Mouse (Mus musculus): ENCODE data around the gene Slc25a54. TPM values are rescaled to one million over a fixed set of nuclear protein-coding genes. Genes with fewer than 3 reads are reported as not detected.

Slc25a54 gene
- polyA plus RNA-seq, 1 experiment from 2014 or later, result not detected

Small RNA genes within 50 kb of the gene (microRNA-seq; reads per million reads assigned to microRNA genes)
- gene Gm44384, result not detected

Other genes with a start within 250 kb of the Slc25a54 start
- gene Stxbp3, start 239.9 kb upstream of the Slc25a54 start, polyA plus RNA-seq (2016; fragmentation: Nextera tagmentation; extraction: Ambion mirVana), result 21.1 and 24.3 TPM in 2 replicates
- 0.07 and 0.10 TPM in 2 replicates for gene Fndc7, start 190.5 kb upstream of the Slc25a54 start, polyA plus RNA-seq (2016; fragmentation: Nextera tagmentation; extraction: Ambion mirVana)
- 58.1 and 59.1 TPM in 2 replicates for gene Prpf38b, start 168.7 kb upstream of the Slc25a54 start, polyA plus RNA-seq (2016; fragmentation: Nextera tagmentation; extraction: Ambion mirVana)
- 0.11 and 0.14 TPM in 2 replicates for gene Henmt1, start 140.6 kb upstream of the Slc25a54 start, polyA plus RNA-seq (2016; fragmentation: Nextera tagmentation; extraction: Ambion mirVana)
- not detected in 2 replicates for gene Gm9857, start 140.0 kb upstream of the Slc25a54 start, polyA plus RNA-seq (2016; fragmentation: Nextera tagmentation; extraction: Ambion mirVana)
- gene Fam102b, start 52.9 kb upstream of the Slc25a54 start, polyA plus RNA-seq (2016; fragmentation: Nextera tagmentation; extraction: Ambion mirVana), result 4.5 TPM in 2 replicates
- gene Slc25a24, start 42.7 kb downstream of the Slc25a54 start, polyA plus RNA-seq (2016; fragmentation: Nextera tagmentation; extraction: Ambion mirVana), result 10.0 and 10.1 TPM in 2 replicates

All from liver, embryonic 12.5 days (tissue).